Mouse (Mus musculus) embryonic facial prominence, embryonic 14.5 days (tissue): Measurements from ENCODE around the gene Sptan1. TPM values are rescaled to one million over a fixed set of nuclear protein-coding genes. Genes with fewer than 3 reads are reported as not detected.

ENCODE experiments used
- ATAC-seq: fragments of 200-750 bp; cut with Nextera tagmentation; 2 replicates; pipeline ENCODE4 v1.8.0; 2017; ENCODE audit warnings: low read depth, moderate number of reproducible peaks, moderate TSS enrichment
- DNase-seq: peaks from one replicate; pipeline ENCODE4 v3.0.0-alpha.2; 2015; ENCODE audit warnings: low spot score
- H3K27ac ChIP-seq: fragments of 300-500 bp; sonication (generic); replicated peaks from 2 replicates; pipeline ENCODE4 v1.5.1; 2014; ENCODE audit warnings: low read depth, mild to moderate bottlenecking, low read length, moderate library complexity
- H3K27me3 ChIP-seq: fragments of 300-500 bp; sonication (generic); replicated peaks from 2 replicates; pipeline ENCODE4 v1.6.1; 2014; ENCODE audit warnings: low read length; ENCODE audit not compliant: control insufficient read depth, insufficient read depth
- H3K36me3 ChIP-seq: fragments of 300-500 bp; sonication (generic); 2 replicates; pipeline ENCODE4 v1.6.1; 2014; ENCODE audit warnings: low read length, mixed read lengths; ENCODE audit not compliant: control insufficient read depth, insufficient read depth
- H3K4me1 ChIP-seq: fragments of 300-500 bp; sonication (generic); 2 replicates; pipeline ENCODE4 v1.6.1; 2014; ENCODE audit warnings: antibody characterized with exemption, low read length; ENCODE audit not compliant: control insufficient read depth, insufficient read depth
- H3K4me2 ChIP-seq: fragments of 300-500 bp; sonication (generic); 2 replicates; pipeline ENCODE4 v1.6.1; 2014; ENCODE audit warnings: low read depth, mild to moderate bottlenecking, low read length, moderate library complexity, mixed read lengths
- H3K4me3 ChIP-seq: fragments of 300-500 bp; sonication (generic); 2 replicates; pipeline ENCODE4 v1.5.1; 2014; ENCODE audit warnings: low read depth, mild to moderate bottlenecking, low read length
- H3K9ac ChIP-seq: fragments of 300-500 bp; sonication (generic); 2 replicates; pipeline ENCODE4 v1.6.1; 2014; ENCODE audit warnings: low read depth, mild to moderate bottlenecking, low read length, moderate library complexity, mixed read lengths
- H3K9me3 ChIP-seq: fragments of 300-500 bp; sonication (generic); 2 replicates; pipeline ENCODE4 v1.6.1; 2016; ENCODE audit warnings: low read length; ENCODE audit not compliant: control insufficient read depth
- WGBS: fragments of 180-500 bp; shearing (Covaris S2); extraction: QIAGEN DNeasy Blood & Tissue Kit; methylation state at CpG from one replicate; pipeline ENCODE4 v1.1.7; 2014; 5-methylcytosine and 5-hydroxymethylcytosine counted together
- polyA plus RNA-seq: library from polyadenylated mRNA; unstranded; fragments of >200 nt; fragmentation: Nextera tagmentation; extraction: Ambion mirVana; gene quantifications from 2 replicates; pipeline ENCODE4 v1.2.1, GENCODE M21; 2014

The Sptan1 gene
- polyA plus RNA-seq, 1 experiment from 2014 or later: 149 TPM

DNA sequence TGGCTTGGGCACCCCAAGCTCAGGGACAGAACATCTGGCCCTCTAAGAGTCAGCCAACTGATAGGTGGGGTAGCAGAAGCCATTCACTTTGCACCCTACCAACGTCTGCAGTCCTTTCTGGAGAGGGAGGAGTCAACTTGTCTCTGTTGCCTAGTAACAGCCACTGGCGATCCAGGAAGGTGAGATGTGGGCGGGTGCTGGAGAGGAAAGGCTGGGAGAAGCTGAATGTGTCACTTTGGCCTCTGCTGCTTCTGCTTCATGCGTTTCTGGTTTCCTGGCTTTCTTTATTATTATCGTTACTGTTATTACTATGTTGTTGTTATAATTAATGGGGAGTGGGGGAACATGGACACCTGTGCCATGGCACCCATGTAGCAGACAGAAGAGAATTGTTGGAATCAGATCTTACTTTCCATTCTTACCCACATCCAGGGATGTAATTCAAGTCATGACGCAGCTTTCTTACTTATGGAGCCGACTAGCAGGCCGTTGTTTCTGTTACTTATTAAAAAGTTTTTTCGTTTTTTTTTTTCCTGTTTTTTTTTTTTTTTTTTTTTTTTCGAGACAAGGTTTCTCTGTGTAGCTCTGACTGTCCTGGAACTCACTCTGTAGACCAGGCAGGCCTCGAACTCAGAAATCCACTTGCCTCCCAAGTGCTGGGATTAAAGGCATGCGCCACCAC is 92.0 kb downstream of the Sptan1 start, which contains the start of gene Set:
Set (plus strand) TSS at position 156 of the 682 bp plus-strand sequence.
- Histone ChIP-seq H3K4me3 (no peak within 1 kb of the TSS), H3K4me1 (no peaks in the 10 kb centered on the region), H3K9me3 (no peaks in the 10 kb centered on the region), H3K36me3 (no peaks in the 10 kb centered on the region), H3K27me3 (no peaks in the 10 kb centered on the region), H3K9ac (no peak within 1 kb of the TSS), H3K4me2 (no peak within 1 kb of the TSS), H3K27ac (no peak within 1 kb of the TSS)
- ATAC-seq (no peak), DNase-seq (peak; percentile 36)
- 44% methylated on average over 12 of the region's 12 CpGs for WGBS

- ATAC-seq: no peak
These were observed 93.1 kb downstream of the Sptan1 start for GRCm38 (mm10) chr2:30058418-30058817.

GRCm38 (mm10) chr2:30061215-30062166 is 96.1 kb downstream of the Sptan1 start:
- DNase-seq (peak; percentile 93), ATAC-seq (peak; percentile 12; the same call in 1 of the 2 replicates)
- H3K4me1 ChIP-seq: peaks cover 20% of the 10 kb centered on the region
- no peaks in the 10 kb centered on the region for H3K36me3 ChIP-seq
- peak overlapping the region; percentile 85 for H3K27ac ChIP-seq
- WGBS: 10% methylated on average over 28 of the region's 37 CpGs
- H3K4me3 ChIP-seq: peak overlapping the region; percentile 58
- peak overlapping the region; percentile 73 for H3K4me2 ChIP-seq
- H3K9ac ChIP-seq: peak overlapping the region; percentile 80
- H3K9me3 ChIP-seq: no peaks in the 10 kb centered on the region
- no peaks in the 10 kb centered on the region for H3K27me3 ChIP-seq

More at GRCm38 (mm10) chr2:30058418-30058817, 93.1 kb downstream of the Sptan1 start:
- Histone ChIP-seq H3K4me2 (no peak overlapping the region), H3K36me3 (no peaks in the 10 kb centered on the region), H3K27me3 (no peaks in the 10 kb centered on the region), H3K27ac (no peak overlapping the region), H3K9ac (no peak overlapping the region), H3K4me3 (no peak overlapping the region), H3K9me3 (no peaks in the 10 kb centered on the region), H3K4me1 (0 out of 2 replicates have a peak, but pooled peaks cover 4% of the 10 kb centered on the region)
- no peak for DNase-seq
- WGBS: 54% methylated on average over 5 of the region's 5 CpGs

DNA sequence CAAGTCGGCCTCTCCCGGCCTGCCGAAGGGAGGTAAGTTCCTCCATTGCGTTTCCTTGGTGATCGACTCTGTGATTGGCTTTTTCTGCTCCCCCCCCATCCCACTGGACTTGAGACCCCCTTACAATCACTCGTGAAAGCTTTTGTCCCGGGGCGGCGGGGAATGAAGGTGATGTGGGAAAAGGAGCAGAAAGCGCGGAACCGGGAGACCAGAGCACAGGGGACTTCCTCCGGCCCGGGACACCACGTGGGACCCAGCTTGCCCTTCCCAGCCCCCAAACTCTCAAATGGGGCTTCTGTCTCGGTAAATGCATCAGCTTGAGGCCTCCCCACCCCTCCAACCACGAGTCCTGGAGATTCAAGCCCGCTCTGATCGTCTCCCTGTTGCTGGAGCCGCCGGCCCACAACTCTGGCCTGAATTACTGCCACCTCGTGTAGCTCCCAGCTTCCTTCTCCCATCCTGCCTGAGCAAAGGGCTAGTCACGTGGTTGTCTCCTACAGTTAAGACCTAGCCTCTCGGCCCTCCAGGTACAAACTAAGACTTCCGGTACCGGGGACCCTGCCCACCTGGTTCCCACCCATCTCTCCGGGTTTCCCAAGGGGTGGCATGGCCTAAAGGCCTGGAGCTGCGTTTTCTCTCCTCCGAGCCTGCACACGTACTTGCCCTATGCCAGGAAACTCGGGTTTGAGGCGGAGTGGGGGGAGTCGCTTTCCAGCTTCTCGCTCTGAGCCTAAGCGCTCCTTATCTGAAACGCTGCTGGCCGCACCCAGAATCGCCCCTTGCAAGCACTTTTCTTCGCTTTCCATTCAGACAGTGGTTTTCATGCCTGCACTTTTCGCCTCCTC is 97.1 kb downstream of the Sptan1 start:
- Histone ChIP-seq H3K27ac (peak overlapping the region; percentile 85), H3K4me2 (peak overlapping the region; percentile 73), H3K9ac (peak overlapping the region; percentile 80), H3K4me1 (peaks cover 20% of the 10 kb centered on the region), H3K36me3 (no peaks in the 10 kb centered on the region), H3K4me3 (peak overlapping the region; percentile 58), H3K9me3 (no peaks in the 10 kb centered on the region), H3K27me3 (no peaks in the 10 kb centered on the region)
- ATAC-seq (peak; percentile 31), DNase-seq (peak; percentile 88)
- WGBS: under 1% methylated on average over 36 of the region's 40 CpGs

DNA sequence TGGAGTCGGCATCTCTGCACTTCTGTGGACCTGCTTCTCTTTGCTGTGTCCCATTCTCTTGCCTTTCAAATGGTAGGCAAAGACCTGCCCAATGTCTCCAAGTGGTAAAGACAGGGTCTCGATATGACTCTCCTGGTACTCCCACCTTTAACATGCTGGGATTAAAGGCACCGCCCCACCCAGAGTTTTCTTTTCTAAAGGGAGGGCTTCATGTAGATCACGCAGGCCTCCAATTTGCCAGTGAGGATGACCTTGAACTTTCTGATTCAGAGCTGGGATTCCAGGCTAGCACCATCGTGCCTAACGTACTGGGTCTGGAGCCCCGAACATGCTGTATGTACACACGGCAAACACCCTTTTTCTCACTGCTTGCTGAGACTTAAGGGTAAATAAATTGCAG is 97.9 kb downstream of the Sptan1 start:
- H3K4me3 ChIP-seq: peak overlapping the region; percentile 58
- no peaks in the 10 kb centered on the region for H3K27me3 ChIP-seq
- peak overlapping the region; percentile 80 for H3K9ac ChIP-seq
- H3K9me3 ChIP-seq: no peaks in the 10 kb centered on the region
- H3K4me1 ChIP-seq: peaks cover 24% of the 10 kb centered on the region
- peak overlapping the region; percentile 73 for H3K4me2 ChIP-seq
- H3K36me3 ChIP-seq: peaks cover 5% of the 10 kb centered on the region
- peak overlapping the region; percentile 85 for H3K27ac ChIP-seq
- WGBS: 5% methylated on average over 8 of the region's 8 CpGs
- DNase-seq (no peak), ATAC-seq (no peak)

DNA sequence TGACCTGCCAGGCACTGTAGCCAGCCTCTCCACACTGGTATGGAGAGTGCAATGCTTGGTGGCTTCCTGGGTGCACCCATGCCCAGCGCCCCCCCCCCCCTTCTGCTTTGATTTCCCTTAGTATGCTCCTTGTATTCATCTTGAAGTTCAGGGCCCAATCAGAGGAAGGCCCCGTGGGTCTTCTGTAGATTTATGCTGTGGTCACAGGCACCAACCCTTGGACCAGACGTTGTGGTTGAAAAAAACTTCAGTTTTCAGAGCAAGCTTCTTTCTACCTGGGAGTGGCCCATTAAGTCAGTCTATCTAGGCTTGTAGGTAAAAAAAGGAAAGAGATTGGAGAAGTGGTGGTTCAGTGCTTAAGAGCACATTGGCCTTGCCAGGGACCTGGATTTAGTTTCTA is 98.4 kb downstream of the Sptan1 start:
- H3K4me1 ChIP-seq: peaks cover 27% of the 10 kb centered on the region
- DNase-seq (no peak), ATAC-seq (no peak)
- peak overlapping the region; percentile 58 for H3K4me3 ChIP-seq
- no peaks in the 10 kb centered on the region for H3K9me3 ChIP-seq
- H3K9ac ChIP-seq: peak overlapping the region; percentile 80
- whole genome bisulfite sequencing: 8% methylated on average over 3 of the region's 3 CpGs
- H3K4me2 ChIP-seq: peak overlapping the region; percentile 73
- peaks cover 11% of the 10 kb centered on the region for H3K36me3 ChIP-seq
- peak overlapping the region; percentile 1; the same call in 1 of the 2 replicates for H3K27ac ChIP-seq
- no peaks in the 10 kb centered on the region for H3K27me3 ChIP-seq

DNA sequence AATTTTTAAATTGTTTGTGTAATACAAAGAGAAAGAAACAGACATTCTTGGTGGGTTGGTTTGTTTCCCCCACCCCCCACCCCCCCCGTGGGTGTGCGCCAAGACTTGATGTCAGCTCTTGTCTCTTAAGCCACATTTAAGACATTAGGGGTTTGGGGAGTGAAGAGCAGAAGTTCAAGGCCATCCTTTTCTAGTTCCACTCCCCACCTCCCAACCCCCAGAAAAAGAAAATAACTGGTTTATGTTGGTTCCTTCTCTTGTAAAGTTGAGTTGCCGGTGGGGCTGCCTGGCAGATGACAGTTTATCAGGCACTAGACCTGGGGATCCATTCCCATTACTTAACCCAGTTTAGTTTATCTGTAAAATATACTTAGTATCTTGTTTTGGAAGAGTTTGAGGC is 98.9 kb downstream of the Sptan1 start:
- H3K36me3 ChIP-seq: peaks cover 16% of the 10 kb centered on the region
- 0 out of 2 replicates have a peak overlapping the region, but pooled peaks have one; percentile 1 for H3K27ac ChIP-seq
- H3K27me3 ChIP-seq: no peaks in the 10 kb centered on the region
- peak overlapping the region; percentile 73 for H3K4me2 ChIP-seq
- WGBS: 46% methylated on average over 3 of the region's 3 CpGs
- H3K4me3 ChIP-seq: peak overlapping the region; percentile 58
- no peaks in the 10 kb centered on the region for H3K9me3 ChIP-seq
- H3K9ac ChIP-seq: peak overlapping the region; percentile 38; the same call in 1 of the 2 replicates
- ATAC-seq (no peak), DNase-seq (no peak)
- peaks cover 27% of the 10 kb centered on the region for H3K4me1 ChIP-seq
